Mouse (Mus musculus) limb, embryonic 12.5 days (tissue): ENCODE data around the gene Erich3. TPM values are rescaled to one million over a fixed set of nuclear protein-coding genes. Genes with fewer than 3 reads are reported as not detected.
A peak's percentile ranks its signal among the peaks of the same experiment; 100 is the strongest.

ENCODE experiments used
- ATAC-seq: fragments of 200-750 bp; cut with Nextera tagmentation; 2 replicates; pipeline ENCODE4 v1.8.0; 2017; ENCODE audit warnings: low read depth, moderate TSS enrichment; ENCODE audit not compliant: insufficient number of reproducible peaks, insufficient read depth, low FRiP score, low TSS enrichment
- H3K27ac ChIP-seq: fragments of 300-500 bp; sonication (generic); 2 replicates; pipeline ENCODE4 v1.5.1; 2016; ENCODE audit warnings: mild to moderate bottlenecking, moderate library complexity
- H3K27me3 ChIP-seq: fragments of 300-500 bp; sonication (generic); 2 replicates; pipeline ENCODE4 v1.6.1; 2016; ENCODE audit warnings: mild to moderate bottlenecking, moderate library complexity
- H3K36me3 ChIP-seq: fragments of 300-500 bp; sonication (generic); 2 replicates; pipeline ENCODE4 v1.6.1; 2016; ENCODE audit warnings: mild to moderate bottlenecking, moderate library complexity
- H3K4me1 ChIP-seq: fragments of 300-500 bp; sonication (generic); replicated peaks from 2 replicates; pipeline ENCODE4 v1.6.1; 2016
- H3K4me2 ChIP-seq: fragments of 300-500 bp; sonication (generic); 2 replicates; pipeline ENCODE4 v1.6.1; 2016; ENCODE audit warnings: mild to moderate bottlenecking, moderate library complexity
- H3K4me3 ChIP-seq: fragments of 300-500 bp; sonication (generic); replicated peaks from 2 replicates; pipeline ENCODE4 v1.5.1; 2016; ENCODE audit warnings: mild to moderate bottlenecking
- H3K9ac ChIP-seq: fragments of 300-500 bp; sonication (generic); replicated peaks from 2 replicates; pipeline ENCODE4 v1.6.1; 2016; ENCODE audit warnings: mild to moderate bottlenecking, moderate library complexity
- H3K9me3 ChIP-seq: fragments of 300-500 bp; sonication (generic); 2 replicates; pipeline ENCODE4 v1.6.1; 2016; ENCODE audit warnings: mild to moderate bottlenecking, moderate library complexity
- WGBS: fragments of 180-500 bp; shearing (Covaris S2); methylation state at CpG from one replicate; pipeline ENCODE4 v1.1.7; 2016; 5-methylcytosine and 5-hydroxymethylcytosine counted together
- polyA plus RNA-seq: library from polyadenylated mRNA; unstranded; fragments of >200 nt; fragmentation: Nextera tagmentation; extraction: Ambion mirVana; gene quantifications from 2 replicates; pipeline ENCODE4 v1.2.1, GENCODE M21; 2016

Erich3 gene
- polyA plus RNA-seq, 1 experiment from 2014 or later, result 0.15 TPM

DNA sequence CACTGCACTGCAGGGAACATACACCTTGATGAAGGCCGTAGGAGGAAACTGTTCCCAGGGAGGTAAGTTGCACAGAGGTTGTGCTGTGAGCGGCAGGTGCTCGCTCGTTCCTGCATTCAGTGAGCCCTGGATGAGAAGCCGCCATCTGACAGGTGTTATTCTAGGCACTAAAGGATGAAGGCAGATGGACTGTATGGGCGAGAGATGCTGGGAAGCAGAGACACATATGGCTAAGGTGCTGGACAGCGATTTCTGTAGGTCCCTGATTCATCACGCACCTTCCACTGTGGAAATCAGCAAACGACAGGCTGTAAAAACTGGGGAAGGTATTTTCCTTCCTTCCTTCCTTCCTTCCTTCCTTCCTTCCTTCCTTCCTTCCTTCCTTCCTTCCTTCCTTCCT lies 148.2 kb downstream of the Erich3 start:
- no peak overlapping the region for H3K27ac ChIP-seq
- H3K27me3 ChIP-seq, result peaks cover 21% of the 10 kb centered on the region
- no peak overlapping the region for H3K4me2 ChIP-seq
- ATAC-seq, result no peak
- peaks cover 11% of the 10 kb centered on the region; the same call in 1 of the 2 replicates for H3K4me1 ChIP-seq
- no peak overlapping the region for H3K4me3 ChIP-seq
- H3K9ac ChIP-seq, result no peak overlapping the region
- no peaks in the 10 kb centered on the region for H3K36me3 ChIP-seq
- WGBS, result 66% methylated on average over 9 of the region's 9 CpGs
- no peaks in the 10 kb centered on the region for H3K9me3 ChIP-seq

DNA sequence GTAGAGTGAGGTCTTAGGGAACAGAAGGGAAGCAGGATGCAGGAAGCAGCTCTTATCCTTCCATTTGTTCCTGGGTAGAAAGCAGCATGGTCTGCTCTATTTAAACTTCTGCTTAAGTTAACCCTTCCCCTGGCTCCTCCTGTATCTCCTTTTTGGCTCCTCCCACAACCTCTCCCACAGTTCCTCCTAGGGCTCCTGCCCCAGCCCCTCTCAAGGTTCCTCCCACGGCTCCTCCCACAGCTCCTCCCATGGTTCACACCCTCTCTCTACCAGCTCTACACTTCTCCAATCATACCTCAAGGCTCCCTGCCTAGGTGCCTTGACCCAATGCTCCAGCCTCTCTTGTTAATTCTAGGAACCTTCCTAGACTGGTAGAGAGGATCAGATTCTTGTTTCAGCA lies 149.2 kb downstream of the Erich3 start:
- Histone ChIP-seq H3K9me3 (no peaks in the 10 kb centered on the region), H3K9ac (no peak overlapping the region), H3K36me3 (no peaks in the 10 kb centered on the region), H3K27me3 (peaks cover 26% of the 10 kb centered on the region), H3K4me3 (no peak overlapping the region), H3K27ac (no peak overlapping the region), H3K4me2 (no peak overlapping the region), H3K4me1 (peaks cover 11% of the 10 kb centered on the region; the same call in 1 of the 2 replicates)
- ATAC-seq, result no peak
- WGBS, result 50% methylated on average over 1 of the region's 1 CpGs

DNA sequence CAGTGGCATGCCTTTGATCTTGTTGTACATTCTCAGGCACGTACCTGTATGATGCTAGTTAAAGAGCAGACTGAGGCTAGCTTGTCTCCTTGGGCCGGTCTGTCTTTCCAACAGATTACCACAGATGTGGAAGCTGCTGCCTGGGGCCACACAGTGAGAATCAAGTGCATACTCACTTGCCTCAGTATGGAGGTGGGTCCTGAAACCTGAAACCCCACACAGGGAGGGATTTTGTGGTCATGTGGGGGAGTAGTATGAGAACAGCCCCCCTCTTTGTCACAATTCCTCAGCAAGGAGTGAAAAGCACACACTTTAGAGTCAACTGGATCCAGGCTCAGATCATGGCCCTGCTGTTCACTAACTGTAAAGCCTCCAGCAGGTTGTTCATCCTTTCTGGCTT lies 151.9 kb downstream of the Erich3 start:
- Histone ChIP-seq H3K4me2 (no peak overlapping the region), H3K4me1 (peaks cover 11% of the 10 kb centered on the region; the same call in 1 of the 2 replicates), H3K4me3 (no peak overlapping the region), H3K9ac (no peak overlapping the region), H3K27ac (no peak overlapping the region), H3K9me3 (no peaks in the 10 kb centered on the region), H3K27me3 (peaks cover 26% of the 10 kb centered on the region), H3K36me3 (no peaks in the 10 kb centered on the region)
- 7% methylated on average over 2 of the region's 2 CpGs for WGBS
- ATAC-seq, result peak; percentile 62

DNA sequence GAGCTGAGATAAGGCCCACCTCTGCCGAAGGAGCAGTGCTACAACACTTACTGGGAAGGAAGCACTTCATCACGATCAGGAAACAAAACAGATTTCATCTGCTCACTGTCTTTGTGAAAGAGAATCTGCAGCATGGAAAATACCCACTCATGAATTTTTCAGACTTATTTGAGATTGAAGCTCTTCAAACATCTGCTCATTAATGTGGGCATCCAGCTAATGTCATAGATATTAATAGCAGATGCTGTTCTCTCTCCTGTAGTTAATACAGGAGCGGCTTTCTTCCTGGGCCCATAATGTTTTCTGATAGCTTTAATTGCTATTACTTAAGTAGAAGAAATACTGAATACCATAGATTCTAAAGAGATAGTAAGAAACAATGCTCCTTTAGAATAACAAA lies 152.6 kb downstream of the Erich3 start:
- H3K27ac ChIP-seq, result no peak overlapping the region
- H3K4me1 ChIP-seq, result peaks cover 11% of the 10 kb centered on the region; the same call in 1 of the 2 replicates
- no peak overlapping the region for H3K4me3 ChIP-seq
- peaks cover 20% of the 10 kb centered on the region for H3K27me3 ChIP-seq
- no peak for ATAC-seq
- no peak overlapping the region for H3K4me2 ChIP-seq
- no peaks in the 10 kb centered on the region for H3K36me3 ChIP-seq
- 76% methylated on average over 3 of the region's 3 CpGs for WGBS
- no peaks in the 10 kb centered on the region for H3K9me3 ChIP-seq
- H3K9ac ChIP-seq, result no peak overlapping the region

DNA sequence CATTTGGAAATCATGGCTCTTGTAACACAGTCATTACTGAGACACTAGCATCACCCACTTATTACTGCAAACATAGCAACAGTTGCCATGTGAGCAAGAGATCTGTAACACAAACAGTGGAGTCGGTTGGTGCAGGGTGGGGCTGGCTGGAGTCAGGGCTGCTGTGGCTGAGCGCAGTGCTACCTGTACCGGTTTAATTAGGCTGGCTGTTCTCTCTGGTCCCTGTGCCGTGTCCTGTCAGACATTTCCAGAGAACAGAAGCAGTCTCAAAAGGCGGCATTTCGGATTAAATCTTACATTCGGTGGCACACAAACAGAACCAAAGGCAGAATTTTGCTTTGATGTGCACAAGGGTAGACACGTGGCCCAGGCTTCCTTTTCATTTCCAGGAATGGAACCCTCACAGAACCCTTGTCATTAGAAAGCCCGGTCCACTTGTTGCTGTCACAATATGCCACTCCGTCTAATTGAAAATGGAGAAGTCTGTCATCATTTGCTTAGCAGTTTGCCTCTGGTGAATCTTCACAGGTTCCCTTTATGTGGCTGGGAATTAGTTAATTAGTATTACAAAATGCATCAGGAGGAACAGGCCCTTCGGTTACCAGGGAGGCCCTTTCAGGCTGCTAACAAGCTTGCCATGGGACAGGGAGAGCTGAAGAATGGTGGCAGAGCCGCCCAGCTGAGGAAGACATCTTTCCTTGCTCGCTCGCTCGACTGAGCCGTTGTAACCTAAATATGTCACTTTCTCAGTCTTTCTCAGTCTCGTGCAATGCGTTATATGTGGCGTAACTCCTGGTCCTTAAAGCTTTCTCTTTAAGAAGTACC lies 153.4 kb downstream of the Erich3 start:
- H3K9me3 ChIP-seq, result no peaks in the 10 kb centered on the region
- H3K4me2 ChIP-seq, result no peak overlapping the region
- H3K9ac ChIP-seq, result no peak overlapping the region
- H3K4me3 ChIP-seq, result no peak overlapping the region
- H3K27ac ChIP-seq, result no peak overlapping the region
- ATAC-seq, result no peak
- no peaks in the 10 kb centered on the region for H3K36me3 ChIP-seq
- 41% methylated on average over 19 of the region's 19 CpGs for WGBS
- peaks cover 13% of the 10 kb centered on the region for H3K27me3 ChIP-seq
- H3K4me1 ChIP-seq, result peaks cover 11% of the 10 kb centered on the region; the same call in 1 of the 2 replicates

Other genes with a start within 250 kb of the Erich3 start
- 24.1 and 24.8 TPM in 2 replicates for gene Cryz, start 67.1 kb upstream of the Erich3 start, polyA plus RNA-seq
- 16.0 and 22.4 TPM in 2 replicates for gene Tyw3, start 66.8 kb upstream of the Erich3 start, polyA plus RNA-seq